Mouse (Mus musculus) heart, postnatal 0 days (tissue): ENCODE measurements at regions not wholly inside any gene's neighbourhood (a gene's known extent, or its start where the extent isn't known, plus 50 kb on each side); places are given as distances from the start of the nearest gene placed in this dataset.

Experiments used
- ATAC-seq: fragments of 200-750 bp; cut with Nextera tagmentation; 2 replicates; pipeline ENCODE4 v1.8.0; 2017; ENCODE audit warnings: low read depth, moderate number of reproducible peaks, moderate library complexity; ENCODE audit not compliant: insufficient read depth
- DNase-seq: peaks from one replicate; pipeline ENCODE4 v3.0.0-alpha.2; 2016; ENCODE audit warnings: low spot score
- H3K27ac ChIP-seq: fragments of 300-500 bp; sonication (generic); 2 replicates; pipeline ENCODE4 v1.5.1; 2014; ENCODE audit warnings: low read depth, mild to moderate bottlenecking
- H3K27me3 ChIP-seq: fragments of 300-500 bp; sonication (generic); 2 replicates; pipeline ENCODE4 v1.6.1; 2014; ENCODE audit warnings: low read length, mixed read lengths; ENCODE audit not compliant: control insufficient read depth, insufficient read depth
- H3K36me3 ChIP-seq: fragments of 300-500 bp; sonication (generic); replicated peaks from 2 replicates; pipeline ENCODE4 v1.6.1; 2014; ENCODE audit warnings: low read length, mixed read lengths; ENCODE audit not compliant: control insufficient read depth, insufficient read depth
- H3K4me1 ChIP-seq: fragments of 300-500 bp; sonication (generic); 2 replicates; pipeline ENCODE4 v1.6.1; 2014; ENCODE audit warnings: antibody characterized with exemption; ENCODE audit not compliant: control insufficient read depth, insufficient read depth
- H3K4me2 ChIP-seq: fragments of 300-500 bp; sonication (generic); 2 replicates; pipeline ENCODE4 v1.6.1; 2014; ENCODE audit warnings: low read depth, mild to moderate bottlenecking, low read length, moderate library complexity
- H3K4me3 ChIP-seq: fragments of 300-500 bp; sonication (generic); 2 replicates; pipeline ENCODE4 v1.5.1; 2014; ENCODE audit warnings: low read depth, low read length
- H3K9ac ChIP-seq: fragments of 300-500 bp; sonication (generic); replicated peaks from 2 replicates; pipeline ENCODE4 v1.6.1; 2014; ENCODE audit warnings: low read depth, low read length, mixed read lengths
- H3K9me3 ChIP-seq: fragments of 300-500 bp; sonication (generic); replicated peaks from 2 replicates; pipeline ENCODE4 v1.6.1; 2016; ENCODE audit warnings: low read length; ENCODE audit not compliant: control insufficient read depth
- CTCF ChIP-seq: IDR thresholded peaks from 2 replicates; pipeline ENCODE4 v1.5.1; 2016; ENCODE audit warnings: antibody characterized with exemption, control low read depth, low read depth
- EP300 ChIP-seq: IDR thresholded peaks from 2 replicates; pipeline ENCODE4 v1.6.1; 2016; ENCODE audit warnings: antibody characterized with exemption, low read depth
- WGBS: fragments of 180-500 bp; shearing (Covaris S2); extraction: QIAGEN DNeasy Blood & Tissue Kit; methylation state at CpG from one replicate; pipeline ENCODE4 v1.1.7; 2014; 5-methylcytosine and 5-hydroxymethylcytosine counted together

DNA sequence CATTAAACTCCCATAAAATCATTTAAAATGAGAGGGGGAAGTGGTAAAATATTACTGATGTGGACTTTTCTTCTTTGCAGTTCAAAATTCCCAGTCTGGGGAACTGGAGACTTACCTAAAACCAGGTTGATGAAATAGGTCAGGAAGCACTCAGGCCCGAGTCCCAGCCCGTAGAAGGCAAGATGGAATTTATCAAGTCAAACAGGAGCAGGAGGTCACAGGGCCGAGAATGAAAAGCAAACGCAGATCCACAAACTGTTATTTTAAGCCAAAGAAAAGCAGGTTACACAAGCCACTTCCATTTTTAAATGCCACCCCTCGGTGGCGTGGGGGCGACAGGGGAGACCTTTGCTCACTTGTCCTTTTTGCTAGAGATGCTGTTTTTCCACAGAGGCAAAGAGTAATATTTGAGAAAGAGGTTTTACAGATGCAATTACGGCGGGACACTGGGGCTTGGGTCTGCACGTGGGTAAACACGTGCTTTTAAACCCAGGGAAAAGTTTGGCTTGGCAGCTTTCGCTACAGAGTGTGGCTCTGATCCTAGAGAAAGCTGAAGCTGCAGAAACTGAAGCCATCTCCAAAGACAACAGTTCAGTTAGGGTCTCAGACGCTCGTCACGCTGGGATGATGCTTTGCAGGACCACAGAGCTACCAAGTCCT is 241.0 kb upstream of the Lyplal1 start:
- no peak for ATAC-seq
- no peaks in the 10 kb centered on the region for H3K27me3 ChIP-seq
- H3K9ac ChIP-seq: no peak overlapping the region

DNA sequence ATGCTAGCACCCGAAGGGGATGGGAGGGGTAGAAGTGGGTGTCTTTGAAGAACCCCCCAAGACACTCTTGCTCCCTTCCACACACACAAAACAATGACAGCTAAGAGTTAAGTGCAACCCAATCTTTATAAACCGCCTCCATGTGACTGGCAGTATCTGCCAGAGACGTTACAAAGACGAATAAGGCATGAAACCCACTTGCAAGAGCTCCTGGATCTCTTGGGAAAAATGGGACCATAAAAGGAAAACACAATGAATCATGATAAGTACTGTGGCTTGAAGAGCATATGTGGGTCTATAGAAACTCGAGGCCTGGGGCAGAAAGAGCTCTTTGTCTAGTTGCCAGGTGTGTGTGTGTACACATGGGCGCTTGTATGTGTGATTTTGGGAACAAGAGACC is 237.6 kb upstream of the Lyplal1 start:
- Histone ChIP-seq H3K4me2 (no peak overlapping the region), H3K27me3 (no peaks in the 10 kb centered on the region), H3K4me1 (no peaks in the 10 kb centered on the region), H3K9ac (no peak overlapping the region), H3K36me3 (no peaks in the 10 kb centered on the region), H3K4me3 (no peak overlapping the region), H3K27ac (no peak overlapping the region), H3K9me3 (no peaks in the 10 kb centered on the region)
- TF ChIP-seq CTCF: no peak
- TF ChIP-seq EP300: no peak
- ATAC-seq (no peak), DNase-seq (no peak)
- WGBS: 63% methylated on average over 6 of the region's 6 CpGs

More for the DNA sequence above, 241.0 kb upstream of the Lyplal1 start:
- WGBS: 47% methylated on average over 15 of the region's 15 CpGs
- no peak overlapping the region for H3K4me3 ChIP-seq
- no peaks in the 10 kb centered on the region for H3K9me3 ChIP-seq
- no peak overlapping the region for H3K4me2 ChIP-seq
- no peak overlapping the region for H3K27ac ChIP-seq
- H3K4me1 ChIP-seq: no peaks in the 10 kb centered on the region
- H3K36me3 ChIP-seq: no peaks in the 10 kb centered on the region
- no peak for DNase-seq
- no peak for TF ChIP-seq EP300
- TF ChIP-seq CTCF: no peak

DNA sequence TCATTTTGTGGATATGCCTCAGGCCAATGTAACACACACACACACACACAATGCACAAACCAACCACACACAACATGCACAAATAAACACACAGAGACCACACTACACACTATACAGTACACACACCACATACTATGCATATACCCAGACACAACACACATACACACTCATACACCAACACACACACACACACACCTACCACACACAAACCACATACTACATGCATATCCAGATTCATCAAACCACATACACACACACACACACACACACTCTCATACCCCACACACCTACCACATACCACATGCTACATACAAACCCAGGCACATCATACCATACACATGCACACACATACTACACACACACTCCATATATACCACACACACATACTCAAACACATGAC is 237.0 kb upstream of the Lyplal1 start:
- Histone ChIP-seq H3K36me3 (no peaks in the 10 kb centered on the region), H3K4me1 (no peaks in the 10 kb centered on the region), H3K9me3 (no peaks in the 10 kb centered on the region), H3K27me3 (no peaks in the 10 kb centered on the region), H3K9ac (no peak overlapping the region), H3K4me3 (no peak overlapping the region), H3K27ac (no peak overlapping the region), H3K4me2 (no peak overlapping the region)
- ATAC-seq (no peak), DNase-seq (no peak)
- no peak for TF ChIP-seq EP300
- no peak for TF ChIP-seq CTCF

DNA sequence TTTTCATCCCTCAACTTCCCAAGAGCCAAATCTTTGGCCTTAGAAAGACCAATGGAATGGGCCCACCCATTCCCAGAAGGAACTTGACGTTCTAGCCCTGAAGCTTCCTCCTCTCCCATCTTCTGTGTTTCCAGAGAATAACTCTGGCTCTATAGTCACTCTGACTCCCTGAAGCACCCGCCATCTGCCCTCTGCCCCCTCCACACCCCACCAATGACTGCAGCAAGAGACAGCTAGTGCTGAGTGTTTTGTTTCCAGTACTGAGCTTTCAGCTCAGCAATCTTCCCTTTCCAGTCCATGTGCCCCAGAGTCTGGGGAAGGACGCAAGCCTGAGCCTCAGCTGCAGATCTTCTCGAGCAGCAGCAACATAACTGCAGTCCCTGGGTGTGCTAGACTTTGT is 233.3 kb upstream of the Lyplal1 start:
- Histone ChIP-seq H3K36me3 (no peaks in the 10 kb centered on the region), H3K27me3 (no peaks in the 10 kb centered on the region), H3K9ac (no peak overlapping the region), H3K4me2 (no peak overlapping the region), H3K27ac (no peak overlapping the region), H3K4me3 (no peak overlapping the region), H3K4me1 (no peaks in the 10 kb centered on the region), H3K9me3 (no peaks in the 10 kb centered on the region)
- TF ChIP-seq EP300 (no peak), CTCF (no peak)
- 83% methylated on average over 4 of the region's 4 CpGs for WGBS
- DNase-seq (no peak), ATAC-seq (no peak)

DNA sequence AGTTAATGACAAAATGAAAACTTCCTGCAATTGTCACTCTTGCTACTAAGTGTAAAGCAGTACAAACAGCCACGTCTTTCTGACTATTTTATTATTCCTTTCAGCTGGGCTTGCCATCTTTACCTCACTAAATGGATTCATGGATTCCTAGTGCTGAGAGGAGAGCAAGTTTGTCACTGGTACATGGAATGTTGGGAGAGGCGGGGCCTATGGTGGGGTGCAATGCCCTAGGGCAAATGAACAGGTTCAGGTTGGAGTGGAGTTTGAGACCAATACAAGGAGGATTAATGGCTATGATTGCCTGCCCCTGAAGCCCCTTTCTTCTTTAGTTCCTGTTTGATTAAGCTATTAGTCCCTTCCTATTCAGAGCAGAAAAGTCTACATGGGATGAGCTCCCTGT is 232.9 kb upstream of the Lyplal1 start:
- Histone ChIP-seq H3K36me3 (no peaks in the 10 kb centered on the region), H3K9me3 (no peaks in the 10 kb centered on the region), H3K27me3 (no peaks in the 10 kb centered on the region), H3K4me1 (no peaks in the 10 kb centered on the region), H3K4me2 (no peak overlapping the region), H3K9ac (no peak overlapping the region), H3K4me3 (no peak overlapping the region), H3K27ac (no peak overlapping the region)
- DNase-seq (no peak), ATAC-seq (no peak)
- no peak for TF ChIP-seq CTCF
- TF ChIP-seq EP300: no peak
- 73% methylated on average over 2 of the region's 2 CpGs for WGBS

DNA sequence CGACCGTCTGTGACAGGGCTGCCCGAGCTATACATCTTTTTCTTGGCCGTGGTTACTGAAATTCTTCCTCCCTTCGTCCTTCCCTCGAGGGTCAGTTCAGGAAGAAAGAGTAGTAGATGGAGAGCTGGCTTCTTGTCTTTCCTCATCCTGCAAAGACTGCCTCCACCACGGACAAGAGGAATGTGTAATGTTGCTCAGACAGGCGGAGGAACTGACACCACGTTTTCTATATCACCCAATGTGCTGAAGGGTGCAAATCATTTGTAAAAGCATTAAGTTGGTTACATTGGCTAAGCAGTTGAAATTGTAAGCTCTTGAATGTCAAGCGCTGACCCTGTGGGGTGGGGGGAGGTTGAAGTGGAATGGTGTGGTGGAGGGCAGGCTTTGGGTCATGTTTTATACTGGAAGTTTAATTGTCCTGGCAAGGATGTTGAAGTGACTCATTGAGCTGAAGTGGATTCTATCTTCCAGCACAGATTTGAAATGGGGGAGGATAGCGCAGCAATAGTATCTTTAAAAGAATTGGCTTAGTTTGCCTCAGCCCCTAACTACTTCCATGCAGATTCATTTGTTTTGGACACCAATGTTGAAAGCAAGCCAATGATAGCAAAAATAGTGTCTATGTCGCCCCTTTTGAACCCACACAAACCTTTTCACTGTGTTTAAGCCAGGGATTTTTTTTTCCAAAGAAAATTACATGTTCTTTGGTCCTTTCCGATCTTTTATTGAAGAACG is 230.5 kb upstream of the Lyplal1 start:
- Histone ChIP-seq H3K9me3 (no peaks in the 10 kb centered on the region), H3K27ac (peak overlapping the region; percentile 41; the same call in 1 of the 2 replicates), H3K36me3 (no peaks in the 10 kb centered on the region), H3K27me3 (no peaks in the 10 kb centered on the region), H3K4me2 (no peak overlapping the region), H3K9ac (no peak overlapping the region), H3K4me1 (no peaks in the 10 kb centered on the region), H3K4me3 (no peak overlapping the region)
- DNase-seq (peak; percentile 68), ATAC-seq (peak; percentile 67)
- WGBS: 46% methylated on average over 14 of the region's 14 CpGs
- TF ChIP-seq EP300: no peak
- TF ChIP-seq CTCF: no peak
